Mouse (Mus musculus) lung, adult 2 months (tissue): Measurements from ENCODE around the gene Sumo3.

Source experiments
- CTCF ChIP-seq: fragments of 200-500 bp; IDR thresholded peaks from 2 replicates; pipeline ENCODE4 v1.5.1; 2011; ENCODE audit warnings: mild to moderate bottlenecking, low read length, control low read depth; ENCODE audit not compliant: insufficient read depth
- POLR2A ChIP-seq: fragments of 200-500 bp; IDR thresholded peaks from 2 replicates; pipeline ENCODE4 v1.6.1; 2011; ENCODE audit warnings: low read depth, mild to moderate bottlenecking, control low read depth, low read length, borderline replicate concordance; ENCODE audit errors: extremely low read depth

GRCm38 (mm10) chr10:77604958-77605357, 939 bp upstream of the Sumo3 start:
- TF ChIP-seq CTCF, result no peak
- TF ChIP-seq POLR2A, result no peak
